Mouse (Mus musculus) liver, embryonic 15.5 days (tissue): Measurements from ENCODE around the gene Rnf208. TPM values are rescaled to one million over a fixed set of nuclear protein-coding genes. Genes with fewer than 3 reads are reported as not detected.
A peak's percentile ranks its signal among the peaks of the same experiment; 100 is the strongest.

Source experiments
- ATAC-seq: fragments of 200-750 bp; cut with Nextera tagmentation; 2 replicates; pipeline ENCODE4 v1.8.0; 2017; ENCODE audit warnings: moderate number of reproducible peaks, mild to moderate bottlenecking, moderate library complexity; ENCODE audit not compliant: insufficient read depth
- H3K27ac ChIP-seq: fragments of 300-500 bp; sonication (generic); replicated peaks from 2 replicates; pipeline ENCODE4 v1.5.1; 2015; ENCODE audit warnings: mild to moderate bottlenecking, inconsistent platforms
- H3K27me3 ChIP-seq: fragments of 300-500 bp; sonication (generic); 2 replicates; pipeline ENCODE4 v1.6.1; 2015; ENCODE audit warnings: mild to moderate bottlenecking, inconsistent platforms
- H3K36me3 ChIP-seq: fragments of 300-500 bp; sonication (generic); replicated peaks from 2 replicates; pipeline ENCODE4 v1.6.1; 2015; ENCODE audit warnings: moderate library complexity, mild to moderate bottlenecking, inconsistent platforms
- H3K4me1 ChIP-seq: fragments of 300-500 bp; sonication (generic); replicated peaks from 2 replicates; pipeline ENCODE4 v1.6.1; 2015; ENCODE audit warnings: inconsistent platforms
- H3K4me2 ChIP-seq: fragments of 300-500 bp; sonication (generic); 2 replicates; pipeline ENCODE4 v1.6.1; 2015; ENCODE audit warnings: moderate library complexity, mild to moderate bottlenecking, inconsistent platforms
- H3K4me3 ChIP-seq: fragments of 300-500 bp; sonication (generic); replicated peaks from 2 replicates; pipeline ENCODE4 v1.5.1; 2015; ENCODE audit warnings: mild to moderate bottlenecking, inconsistent platforms
- H3K9ac ChIP-seq: fragments of 300-500 bp; sonication (generic); 2 replicates; pipeline ENCODE4 v1.6.1; 2015; ENCODE audit warnings: moderate library complexity, mild to moderate bottlenecking, inconsistent platforms
- H3K9me3 ChIP-seq: fragments of 300-500 bp; sonication (generic); replicated peaks from 2 replicates; pipeline ENCODE4 v1.6.1; 2016; ENCODE audit warnings: inconsistent platforms
- WGBS: fragments of 180-500 bp; shearing (Covaris S2); methylation state at CpG from one replicate; pipeline ENCODE4 v1.1.7; 2015; ENCODE audit warnings: mixed read lengths; ENCODE audit not compliant: insufficient replicate concordance; 5-methylcytosine and 5-hydroxymethylcytosine counted together
- polyA plus RNA-seq: library from polyadenylated mRNA; unstranded; fragments of >200 nt; fragmentation: Nextera tagmentation; extraction: Ambion mirVana; gene quantifications from 2 replicates; pipeline ENCODE4 v1.2.1, GENCODE M21; 2015

The Rnf208 gene
- polyA plus RNA-seq, 1 experiment from 2014 or later: 0.31 TPM

- Histone ChIP-seq H3K9ac (no peak overlapping the region), H3K27me3 (peaks cover 47% of the 10 kb centered on the region; the same call in 1 of the 2 replicates), H3K4me1 (peaks cover 22% of the 10 kb centered on the region), H3K9me3 (no peaks in the 10 kb centered on the region), H3K36me3 (no peaks in the 10 kb centered on the region), H3K27ac (no peak overlapping the region), H3K4me2 (no peak overlapping the region), H3K4me3 (no peak overlapping the region)
- WGBS: 55% methylated on average over 5 of the region's 5 CpGs
- no peak for ATAC-seq
Observed at GRCm38 (mm10) chr2:25234551-25235220, 7.4 kb upstream of the Rnf208 start.

- Histone ChIP-seq H3K4me1 (peaks cover 36% of the 10 kb centered on the region), H3K36me3 (no peaks in the 10 kb centered on the region), H3K27ac (no peak within 1 kb of the TSS), H3K9ac (no peak within 1 kb of the TSS), H3K27me3 (peaks cover 46% of the 10 kb centered on the region), H3K4me2 (no peak within 1 kb of the TSS), H3K4me3 (no peak within 1 kb of the TSS), H3K9me3 (no peaks in the 10 kb centered on the region)
- 35% methylated on average over 8 of the region's 8 CpGs for WGBS
- ATAC-seq: no peak
Observed at GRCm38 (mm10) chr2:25236614-25237013, 5.4 kb upstream of the Rnf208 start, which contains the start of gene Rnf224. Rnf224 (minus strand) TSS chr2:25236787.

GRCm38 (mm10) chr2:25237522-25237921 lies 4.5 kb upstream of the Rnf208 start:
- H3K9ac ChIP-seq: no peak overlapping the region
- peaks cover 45% of the 10 kb centered on the region for H3K4me1 ChIP-seq
- 51% methylated on average over 4 of the region's 4 CpGs for WGBS
- no peak overlapping the region for H3K4me3 ChIP-seq
- H3K4me2 ChIP-seq: no peak overlapping the region
- no peaks in the 10 kb centered on the region for H3K36me3 ChIP-seq
- peaks cover 53% of the 10 kb centered on the region for H3K27me3 ChIP-seq
- no peak overlapping the region for H3K27ac ChIP-seq
- H3K9me3 ChIP-seq: no peaks in the 10 kb centered on the region
- ATAC-seq: no peak

- H3K36me3 ChIP-seq: no peaks in the 10 kb centered on the region
- H3K4me2 ChIP-seq: no peak overlapping the region
- no peak for ATAC-seq
- no peak overlapping the region for H3K4me3 ChIP-seq
- no peaks in the 10 kb centered on the region for H3K9me3 ChIP-seq
- H3K27me3 ChIP-seq: peaks cover 53% of the 10 kb centered on the region
- no peak overlapping the region for H3K9ac ChIP-seq
- peaks cover 44% of the 10 kb centered on the region for H3K4me1 ChIP-seq
- H3K27ac ChIP-seq: no peak overlapping the region
Observed at GRCm38 (mm10) chr2:25238106-25238505, 3.9 kb upstream of the Rnf208 start.

- Histone ChIP-seq H3K9ac (no peak overlapping the region), H3K4me3 (no peak overlapping the region), H3K36me3 (no peaks in the 10 kb centered on the region), H3K9me3 (no peaks in the 10 kb centered on the region), H3K27me3 (peaks cover 62% of the 10 kb centered on the region), H3K4me1 (peaks cover 30% of the 10 kb centered on the region), H3K27ac (no peak overlapping the region), H3K4me2 (no peak overlapping the region)
- 76% methylated on average over 3 of the region's 3 CpGs for WGBS
- no peak for ATAC-seq
Observed at GRCm38 (mm10) chr2:25239766-25240165, 2.3 kb upstream of the Rnf208 start.

- H3K36me3 ChIP-seq: no peaks in the 10 kb centered on the region
- peak overlapping the region; percentile 79 for H3K4me2 ChIP-seq
- 48% methylated on average over 8 of the region's 8 CpGs for WGBS
- no peak overlapping the region for H3K27ac ChIP-seq
- H3K4me3 ChIP-seq: peak overlapping the region; percentile 54; the same call in 1 of the 2 replicates
- peaks cover 30% of the 10 kb centered on the region for H3K4me1 ChIP-seq
- no peaks in the 10 kb centered on the region for H3K9me3 ChIP-seq
- ATAC-seq: no peak
- H3K27me3 ChIP-seq: peaks cover 57% of the 10 kb centered on the region
- no peak overlapping the region for H3K9ac ChIP-seq
Observed at GRCm38 (mm10) chr2:25240310-25240709, 1.7 kb upstream of the Rnf208 start.

GRCm38 (mm10) chr2:25240723-25241437 lies 1.2 kb upstream of the Rnf208 start:
- peaks cover 56% of the 10 kb centered on the region for H3K27me3 ChIP-seq
- ATAC-seq: peak; percentile 56
- H3K4me2 ChIP-seq: peak overlapping the region; percentile 79
- H3K4me1 ChIP-seq: peaks cover 30% of the 10 kb centered on the region
- WGBS: 1% methylated on average over 29 of the region's 29 CpGs
- peak overlapping the region; percentile 54 for H3K4me3 ChIP-seq
- H3K27ac ChIP-seq: no peak overlapping the region
- H3K36me3 ChIP-seq: no peaks in the 10 kb centered on the region
- no peaks in the 10 kb centered on the region for H3K9me3 ChIP-seq
- H3K9ac ChIP-seq: no peak overlapping the region

- ATAC-seq: no peak
- no peak overlapping the region for H3K9ac ChIP-seq
- no peaks in the 10 kb centered on the region for H3K9me3 ChIP-seq
- H3K4me2 ChIP-seq: peak overlapping the region; percentile 79
- peaks cover 2% of the 10 kb centered on the region; the same call in 1 of the 2 replicates for H3K36me3 ChIP-seq
- WGBS: 8% methylated on average over 6 of the region's 6 CpGs
- peaks cover 29% of the 10 kb centered on the region for H3K4me1 ChIP-seq
- peaks cover 52% of the 10 kb centered on the region for H3K27me3 ChIP-seq
- peak overlapping the region; percentile 54 for H3K4me3 ChIP-seq
- no peak overlapping the region for H3K27ac ChIP-seq
Observed at GRCm38 (mm10) chr2:25241438-25241775, 648 bp upstream of the Rnf208 start.

- H3K27me3 ChIP-seq: peaks cover 46% of the 10 kb centered on the region
- no peak overlapping the region for H3K4me3 ChIP-seq
- H3K9me3 ChIP-seq: no peaks in the 10 kb centered on the region
- no peak overlapping the region for H3K4me2 ChIP-seq
- 68% methylated on average over 8 of the region's 8 CpGs for WGBS
- peaks cover 26% of the 10 kb centered on the region for H3K4me1 ChIP-seq
- no peak overlapping the region for H3K9ac ChIP-seq
- ATAC-seq: no peak
- peaks cover 13% of the 10 kb centered on the region for H3K36me3 ChIP-seq
- H3K27ac ChIP-seq: no peak overlapping the region
Observed at GRCm38 (mm10) chr2:25243342-25243741, 1.3 kb downstream of the Rnf208 start.

- Histone ChIP-seq H3K27ac (no peak overlapping the region), H3K4me1 (peaks cover 26% of the 10 kb centered on the region), H3K27me3 (peaks cover 42% of the 10 kb centered on the region), H3K4me2 (no peak overlapping the region), H3K9me3 (no peaks in the 10 kb centered on the region), H3K36me3 (peaks cover 21% of the 10 kb centered on the region), H3K9ac (no peak overlapping the region), H3K4me3 (no peak overlapping the region)
- no peak for ATAC-seq
- WGBS: 82% methylated on average over 4 of the region's 4 CpGs
Observed at GRCm38 (mm10) chr2:25244144-25244543, 2.1 kb downstream of the Rnf208 start.

- 76% methylated on average over 10 of the region's 10 CpGs for WGBS
- no peak for ATAC-seq
- peaks cover 29% of the 10 kb centered on the region for H3K27me3 ChIP-seq
- no peak within 1 kb of the TSS for H3K9ac ChIP-seq
- H3K36me3 ChIP-seq: peaks cover 44% of the 10 kb centered on the region
- H3K4me2 ChIP-seq: no peak within 1 kb of the TSS
- peaks cover 14% of the 10 kb centered on the region for H3K4me1 ChIP-seq
- no peaks in the 10 kb centered on the region for H3K9me3 ChIP-seq
- no peak within 1 kb of the TSS for H3K4me3 ChIP-seq
- H3K27ac ChIP-seq: no peak within 1 kb of the TSS
Observed at GRCm38 (mm10) chr2:25246183-25247072, 4.4 kb downstream of the Rnf208 start, which contains the start of gene AL732309.1. AL732309.1 (minus strand) TSS chr2:25246863.
